Mouse (Mus musculus) cortical plate, adult 2 months (tissue): ENCODE results near the gene Ppp2r5a. TPM values are rescaled to one million over a fixed set of nuclear protein-coding genes. Genes with fewer than 3 reads are reported as not detected.

Experiments used
- H3K27ac ChIP-seq: fragments of 200-500 bp; 2 replicates; pipeline ENCODE4 v1.5.1; 2012; ENCODE audit warnings: low read length, control low read depth, inconsistent platforms; ENCODE audit not compliant: insufficient read depth
- H3K4me1 ChIP-seq: fragments of 200-500 bp; 2 replicates; pipeline ENCODE4 v1.6.1; 2011; ENCODE audit warnings: low read length; ENCODE audit not compliant: control insufficient read depth, insufficient read depth
- H3K4me3 ChIP-seq: fragments of 200-500 bp; 2 replicates; pipeline ENCODE4 v1.5.1; 2011; ENCODE audit warnings: mild to moderate bottlenecking, low read length, control low read depth; ENCODE audit not compliant: insufficient read depth
- CTCF ChIP-seq: fragments of 200-500 bp; IDR thresholded peaks from 2 replicates; pipeline ENCODE4 v1.5.1; 2011; ENCODE audit warnings: mild to moderate bottlenecking, control low read depth, low read length; ENCODE audit not compliant: insufficient read depth; ENCODE audit errors: extremely low read depth
- POLR2A ChIP-seq: fragments of 200-500 bp; IDR thresholded peaks from 2 replicates; pipeline ENCODE4 v1.6.1; 2011; ENCODE audit warnings: mild to moderate bottlenecking, low read length, control low read depth; ENCODE audit not compliant: insufficient read depth; ENCODE audit errors: extremely low read depth
- polyA plus RNA-seq: library from polyadenylated mRNA; depleted of rRNA; stranded (reverse); fragments of >200 nt; gene quantifications from 2 replicates; pipeline ENCODE4 v1.2.3, GENCODE M21; 2012; rRNA removed

Ppp2r5a gene
- polyA plus RNA-seq, result 79.8 and 82.1 TPM in 2 replicates

DNA sequence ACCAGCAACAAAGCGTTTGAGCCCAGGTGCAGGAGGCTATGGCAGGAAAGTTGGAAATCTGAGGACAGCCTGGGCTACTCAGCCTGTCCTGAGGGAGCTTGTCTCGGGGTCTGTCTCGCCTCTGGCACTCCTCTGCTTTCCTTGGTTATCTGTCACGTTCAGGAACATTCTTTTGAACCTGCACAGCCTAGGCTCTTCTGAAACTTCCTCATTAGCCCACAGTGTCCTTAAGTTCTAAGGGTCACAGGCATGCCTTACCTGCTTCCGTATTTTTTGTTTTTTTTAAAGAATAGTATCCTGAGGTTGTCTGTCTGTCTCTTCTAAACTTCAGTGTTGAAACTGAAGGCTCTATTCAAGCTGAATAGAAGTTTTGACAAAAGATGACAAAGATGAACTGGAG lies at the start of gene Ppp2r5a:
Ppp2r5a (minus strand) TSS at position 199 of the 400 bp plus-strand sequence.
- H3K4me3 ChIP-seq, result no peak within 1 kb of the TSS
- TF ChIP-seq CTCF (no peak), POLR2A (no peak)
- H3K27ac ChIP-seq, result no peak within 1 kb of the TSS
- H3K4me1 ChIP-seq, result peaks cover 4% of the 10 kb centered on the region; the same call in 1 of the 2 replicates

DNA sequence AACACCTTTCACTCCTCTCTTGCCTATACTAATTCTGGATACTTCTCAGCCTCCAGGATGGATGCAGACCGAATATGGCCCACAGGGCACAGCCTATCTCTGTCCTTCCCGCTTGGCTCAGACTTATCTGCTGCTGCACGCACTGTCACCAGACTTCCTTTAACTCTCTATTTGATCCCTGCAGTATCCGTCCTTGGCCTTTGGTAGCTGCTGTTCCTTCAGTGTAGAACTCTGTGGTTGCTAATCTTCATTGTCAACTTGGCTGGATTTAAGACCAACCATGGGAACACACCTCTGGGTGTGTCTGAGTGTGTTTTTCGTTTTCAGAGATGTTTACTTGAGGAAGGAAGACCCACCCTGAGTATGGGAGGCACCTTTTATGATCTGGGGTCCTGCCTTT lies 47.5 kb upstream of the Ppp2r5a start:
- Histone ChIP-seq H3K4me3 (no peak overlapping the region), H3K4me1 (0 out of 2 replicates have a peak, but pooled peaks cover 1% of the 10 kb centered on the region), H3K27ac (no peak overlapping the region)
- TF ChIP-seq CTCF, result no peak

DNA sequence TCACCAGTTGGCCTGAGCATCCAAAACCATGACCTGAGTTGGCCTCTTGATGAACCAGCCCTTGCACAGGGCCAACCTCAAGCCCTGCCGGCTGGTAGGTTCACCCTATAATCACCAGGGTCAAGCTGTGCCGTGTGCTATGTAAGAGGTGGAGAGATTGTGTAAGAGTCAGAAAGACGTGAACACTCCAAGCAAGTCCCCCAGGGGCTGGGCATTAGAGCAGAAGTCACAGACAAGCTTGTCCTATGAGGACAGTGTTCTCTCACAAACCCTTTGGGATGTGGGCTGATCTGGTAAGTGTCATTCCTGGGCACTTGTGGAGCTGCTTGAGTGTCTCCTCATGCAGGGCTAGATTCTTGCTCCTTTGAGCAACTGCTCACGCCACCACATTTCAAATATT lies 46.5 kb upstream of the Ppp2r5a start:
- no peak for TF ChIP-seq CTCF
- TF ChIP-seq POLR2A, result no peak
- Histone ChIP-seq H3K4me3 (no peak overlapping the region), H3K27ac (no peak overlapping the region), H3K4me1 (0 out of 2 replicates have a peak, but pooled peaks cover 1% of the 10 kb centered on the region)

- Histone ChIP-seq H3K4me3 (no peak overlapping the region), H3K27ac (no peak overlapping the region), H3K4me1 (0 out of 2 replicates have a peak, but pooled peaks cover 1% of the 10 kb centered on the region)
- no peak for TF ChIP-seq CTCF
Observed at GRCm38 (mm10) chr1:191447391-191448016, 44.4 kb upstream of the Ppp2r5a start.

DNA sequence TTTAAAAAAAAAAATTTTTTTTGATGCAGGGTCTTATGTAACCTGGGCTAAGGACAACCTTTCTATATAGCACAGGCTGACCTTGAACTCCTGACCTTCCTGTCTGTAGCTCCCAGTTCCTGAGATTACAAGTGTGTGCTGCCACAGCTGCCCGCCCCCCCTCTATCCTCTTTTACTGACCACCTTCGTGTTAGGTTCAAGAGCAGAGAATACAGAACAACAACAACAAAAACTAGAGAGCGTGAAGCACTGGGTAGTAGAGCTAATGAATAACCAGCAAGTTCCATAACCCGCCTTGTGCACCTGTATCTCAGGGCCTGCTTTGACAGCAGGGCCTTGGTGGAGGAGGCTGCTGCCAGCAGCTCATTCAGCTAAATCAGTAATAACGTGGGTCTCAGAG lies 43.2 kb upstream of the Ppp2r5a start:
- Histone ChIP-seq H3K4me1 (0 out of 2 replicates have a peak, but pooled peaks cover 1% of the 10 kb centered on the region), H3K27ac (no peak overlapping the region), H3K4me3 (no peak overlapping the region)
- TF ChIP-seq POLR2A (no peak), CTCF (no peak)

DNA sequence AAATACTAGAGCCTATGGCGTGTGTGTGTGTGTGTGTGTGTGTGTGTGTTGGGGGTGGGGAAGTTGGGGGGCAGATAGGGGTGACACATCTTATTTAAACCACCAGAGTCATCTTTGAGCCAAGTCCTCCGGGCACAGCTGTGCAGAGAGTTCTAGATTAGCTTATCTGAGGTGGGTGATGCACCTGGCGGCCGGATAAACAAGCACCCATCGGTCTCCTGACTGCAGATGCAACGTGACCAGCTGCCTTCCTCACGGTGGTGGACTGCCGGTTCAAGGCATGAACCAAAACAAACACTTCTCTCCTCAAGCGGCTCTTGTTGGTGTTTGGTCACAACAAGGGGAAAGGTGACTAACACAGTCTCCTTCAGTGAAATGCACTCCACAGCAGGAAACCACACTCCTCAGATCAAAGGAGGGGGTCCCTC lies 42.8 kb upstream of the Ppp2r5a start:
- Histone ChIP-seq H3K4me1 (0 out of 2 replicates have a peak, but pooled peaks cover 1% of the 10 kb centered on the region), H3K27ac (no peak overlapping the region), H3K4me3 (no peak overlapping the region)
- no peak for TF ChIP-seq POLR2A

GRCm38 (mm10) chr1:191445401-191445800 lies 42.3 kb upstream of the Ppp2r5a start:
- no peaks in the 10 kb centered on the region for H3K4me1 ChIP-seq
- TF ChIP-seq CTCF, result no peak
- TF ChIP-seq POLR2A, result no peak
- H3K4me3 ChIP-seq, result no peak overlapping the region
- H3K27ac ChIP-seq, result no peak overlapping the region

DNA sequence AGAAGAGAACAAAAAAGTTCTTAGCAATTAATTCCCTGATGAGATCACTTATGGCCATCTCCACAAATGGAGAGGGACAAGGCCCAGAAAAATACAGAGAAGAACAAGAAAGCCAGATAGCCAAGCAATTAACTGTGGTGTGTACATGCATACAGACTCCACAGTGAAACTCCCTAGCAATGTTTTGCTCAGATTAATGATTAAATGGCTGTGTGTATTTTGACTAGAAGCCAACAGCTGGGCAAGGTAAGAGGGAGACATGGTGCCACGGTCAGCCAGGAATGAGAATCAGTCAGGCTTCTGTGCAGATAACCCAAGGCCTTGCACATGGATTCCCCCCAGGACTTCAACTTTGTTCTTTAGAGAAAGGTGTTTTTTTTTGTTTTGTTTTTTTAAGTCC lies 41.4 kb upstream of the Ppp2r5a start:
- no peak overlapping the region for H3K27ac ChIP-seq
- H3K4me1 ChIP-seq, result no peaks in the 10 kb centered on the region
- H3K4me3 ChIP-seq, result no peak overlapping the region
- TF ChIP-seq POLR2A (no peak), CTCF (no peak)

DNA sequence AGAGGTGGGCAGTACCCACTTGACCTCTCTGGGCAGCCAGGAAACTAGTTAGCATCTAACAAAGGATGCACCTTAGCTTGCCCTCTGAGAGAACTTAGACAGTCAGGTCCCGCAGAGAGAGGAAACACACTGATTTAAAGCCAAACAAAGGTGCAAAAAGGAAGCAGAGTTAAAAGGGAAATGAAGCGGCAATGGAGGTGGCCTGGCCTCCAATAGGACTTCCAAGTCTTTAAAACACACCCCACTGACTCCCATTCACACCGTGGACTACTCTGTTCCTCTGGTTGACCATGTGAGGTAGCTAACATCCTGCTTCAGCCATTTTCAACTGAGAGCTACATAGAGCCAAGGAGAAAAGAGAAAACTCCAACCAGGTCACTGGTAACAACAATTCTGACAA lies 35.9 kb upstream of the Ppp2r5a start:
- H3K4me1 ChIP-seq, result peaks cover 5% of the 10 kb centered on the region
- H3K4me3 ChIP-seq, result no peak overlapping the region
- H3K27ac ChIP-seq, result no peak overlapping the region
- TF ChIP-seq POLR2A, result no peak
- no peak for TF ChIP-seq CTCF

DNA sequence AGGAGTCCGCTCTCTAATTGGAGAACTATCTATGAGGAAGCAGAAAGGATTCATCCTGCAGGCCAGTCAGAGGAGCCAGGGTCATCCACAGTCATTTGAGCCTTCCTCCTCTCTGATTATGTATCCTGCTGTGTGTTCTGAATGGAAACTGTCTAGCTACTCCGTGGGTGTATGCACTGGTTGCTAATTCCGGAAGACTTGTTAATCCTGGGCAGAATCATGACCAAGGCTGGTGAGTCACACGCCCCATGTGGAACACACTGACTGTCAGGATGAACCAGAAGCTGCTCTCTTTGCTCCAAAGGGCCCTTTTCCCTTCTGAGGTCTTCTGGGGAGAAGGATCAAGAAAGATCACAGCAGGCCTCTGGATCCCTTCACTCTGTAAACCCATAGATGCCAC lies 35.5 kb upstream of the Ppp2r5a start:
- TF ChIP-seq POLR2A, result no peak
- TF ChIP-seq CTCF, result no peak

More for the DNA sequence above, 35.5 kb upstream of the Ppp2r5a start:
- H3K4me3 ChIP-seq, result no peak overlapping the region
- H3K4me1 ChIP-seq, result peaks cover 5% of the 10 kb centered on the region
- H3K27ac ChIP-seq, result no peak overlapping the region
